Mouse (Mus musculus) embryonic facial prominence, embryonic 14.5 days (tissue): ENCODE data around the gene Nol3. TPM values are rescaled to one million over a fixed set of nuclear protein-coding genes. Genes with fewer than 3 reads are reported as not detected.

ENCODE experiments used
- ATAC-seq: fragments of 200-750 bp; cut with Nextera tagmentation; 2 replicates; pipeline ENCODE4 v1.8.0; 2017; ENCODE audit warnings: low read depth, moderate number of reproducible peaks, moderate TSS enrichment
- DNase-seq: peaks from one replicate; pipeline ENCODE4 v3.0.0-alpha.2; 2015; ENCODE audit warnings: low spot score
- H3K27ac ChIP-seq: fragments of 300-500 bp; sonication (generic); replicated peaks from 2 replicates; pipeline ENCODE4 v1.5.1; 2014; ENCODE audit warnings: low read depth, mild to moderate bottlenecking, low read length, moderate library complexity
- H3K27me3 ChIP-seq: fragments of 300-500 bp; sonication (generic); replicated peaks from 2 replicates; pipeline ENCODE4 v1.6.1; 2014; ENCODE audit warnings: low read length; ENCODE audit not compliant: control insufficient read depth, insufficient read depth
- H3K36me3 ChIP-seq: fragments of 300-500 bp; sonication (generic); 2 replicates; pipeline ENCODE4 v1.6.1; 2014; ENCODE audit warnings: low read length, mixed read lengths; ENCODE audit not compliant: control insufficient read depth, insufficient read depth
- H3K4me1 ChIP-seq: fragments of 300-500 bp; sonication (generic); 2 replicates; pipeline ENCODE4 v1.6.1; 2014; ENCODE audit warnings: antibody characterized with exemption, low read length; ENCODE audit not compliant: control insufficient read depth, insufficient read depth
- H3K4me2 ChIP-seq: fragments of 300-500 bp; sonication (generic); 2 replicates; pipeline ENCODE4 v1.6.1; 2014; ENCODE audit warnings: low read depth, mild to moderate bottlenecking, low read length, moderate library complexity, mixed read lengths
- H3K4me3 ChIP-seq: fragments of 300-500 bp; sonication (generic); 2 replicates; pipeline ENCODE4 v1.5.1; 2014; ENCODE audit warnings: low read depth, mild to moderate bottlenecking, low read length
- H3K9ac ChIP-seq: fragments of 300-500 bp; sonication (generic); 2 replicates; pipeline ENCODE4 v1.6.1; 2014; ENCODE audit warnings: low read depth, mild to moderate bottlenecking, low read length, moderate library complexity, mixed read lengths
- H3K9me3 ChIP-seq: fragments of 300-500 bp; sonication (generic); 2 replicates; pipeline ENCODE4 v1.6.1; 2016; ENCODE audit warnings: low read length; ENCODE audit not compliant: control insufficient read depth
- WGBS: fragments of 180-500 bp; shearing (Covaris S2); extraction: QIAGEN DNeasy Blood & Tissue Kit; methylation state at CpG from one replicate; pipeline ENCODE4 v1.1.7; 2014; 5-methylcytosine and 5-hydroxymethylcytosine counted together
- polyA plus RNA-seq: library from polyadenylated mRNA; unstranded; fragments of >200 nt; fragmentation: Nextera tagmentation; extraction: Ambion mirVana; gene quantifications from 2 replicates; pipeline ENCODE4 v1.2.1, GENCODE M21; 2014

Nol3 gene
- polyA plus RNA-seq, 1 experiment from 2014 or later: 5.4 TPM

DNA sequence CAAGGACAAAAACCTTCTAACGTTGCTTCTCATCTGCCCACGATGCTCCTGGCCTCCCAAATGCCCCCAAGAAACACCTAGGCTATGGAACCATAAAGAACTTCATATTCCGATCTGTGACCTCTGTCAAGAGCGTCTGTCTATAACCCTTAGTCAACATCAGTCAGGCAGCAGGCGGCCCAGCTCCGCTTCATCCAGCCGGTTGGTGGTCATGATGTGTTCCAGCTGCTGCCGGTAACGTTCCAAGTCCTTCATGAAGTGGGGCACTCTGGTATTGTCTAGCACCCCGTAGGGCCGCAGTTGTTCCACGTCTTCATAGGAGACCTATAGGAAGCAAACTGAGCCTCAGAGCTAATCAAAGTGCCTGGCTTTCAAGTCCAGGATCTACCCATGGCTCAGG is 5.9 kb downstream of the Nol3 start:
- DNase-seq: no peak
- peaks cover 13% of the 10 kb centered on the region; the same call in 1 of the 2 replicates for H3K36me3 ChIP-seq
- H3K9ac ChIP-seq: no peak overlapping the region
- H3K9me3 ChIP-seq: no peaks in the 10 kb centered on the region
- H3K27ac ChIP-seq: no peak overlapping the region
- H3K4me2 ChIP-seq: no peak overlapping the region
- H3K27me3 ChIP-seq: peaks cover 34% of the 10 kb centered on the region
- peaks cover 9% of the 10 kb centered on the region for H3K4me1 ChIP-seq
- no peak overlapping the region for H3K4me3 ChIP-seq
- 82% methylated on average over 12 of the region's 12 CpGs for WGBS
- ATAC-seq: no peak

DNA sequence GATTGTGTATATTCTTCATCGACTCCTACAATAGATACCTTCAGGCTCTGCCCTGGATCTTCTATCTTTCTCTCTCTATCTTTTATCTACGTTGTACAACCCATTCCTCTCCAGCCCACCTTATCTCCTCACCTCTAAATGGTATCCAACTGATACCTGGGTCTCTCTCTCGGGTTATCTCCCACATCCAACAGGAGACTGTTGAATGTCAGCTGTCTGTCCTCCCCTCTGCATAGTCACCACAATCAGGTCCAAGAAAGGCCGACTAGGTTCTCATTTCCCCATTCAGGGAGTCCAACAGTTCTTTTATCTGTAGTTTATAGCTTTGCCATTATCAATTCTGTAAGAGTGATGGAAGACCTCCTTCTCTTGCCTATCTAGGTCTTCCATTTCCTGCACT is 6.3 kb downstream of the Nol3 start:
- Histone ChIP-seq H3K4me3 (no peak overlapping the region), H3K27ac (no peak overlapping the region), H3K27me3 (peaks cover 30% of the 10 kb centered on the region), H3K4me1 (peaks cover 8% of the 10 kb centered on the region), H3K4me2 (no peak overlapping the region), H3K36me3 (peaks cover 13% of the 10 kb centered on the region; the same call in 1 of the 2 replicates), H3K9ac (no peak overlapping the region), H3K9me3 (no peaks in the 10 kb centered on the region)
- ATAC-seq (no peak), DNase-seq (no peak)
- WGBS: 94% methylated on average over 4 of the region's 4 CpGs

DNA sequence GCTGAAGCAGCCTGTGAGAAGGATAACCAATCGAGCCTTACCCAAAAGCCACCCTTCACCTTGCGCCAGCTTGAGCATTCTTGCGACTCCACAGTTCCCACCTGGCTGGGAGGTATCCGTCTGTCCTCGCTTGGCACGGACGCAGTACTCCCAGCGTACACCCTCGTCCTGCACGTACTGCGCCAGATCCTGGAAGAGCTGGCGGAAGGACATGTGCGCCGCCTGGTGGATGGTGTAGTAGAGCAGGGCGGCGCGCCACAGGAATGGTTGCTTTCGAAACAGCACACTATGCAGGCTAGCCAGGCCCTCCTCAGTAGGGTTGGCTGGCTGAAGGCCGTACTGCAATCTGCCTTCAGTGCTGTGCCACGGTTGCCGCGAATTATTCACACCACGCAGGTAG is 7.1 kb downstream of the Nol3 start:
- WGBS: 29% methylated on average over 23 of the region's 23 CpGs
- H3K27me3 ChIP-seq: peaks cover 21% of the 10 kb centered on the region
- ATAC-seq: peak; percentile 58
- peak; percentile 37 for DNase-seq
- 0 out of 2 replicates have a peak overlapping the region, but pooled peaks have one; percentile 4 for H3K9ac ChIP-seq
- H3K4me1 ChIP-seq: peaks cover 8% of the 10 kb centered on the region
- H3K36me3 ChIP-seq: peaks cover 13% of the 10 kb centered on the region; the same call in 1 of the 2 replicates
- no peaks in the 10 kb centered on the region for H3K9me3 ChIP-seq
- no peak overlapping the region for H3K4me2 ChIP-seq
- H3K4me3 ChIP-seq: no peak overlapping the region
- no peak overlapping the region for H3K27ac ChIP-seq

DNA sequence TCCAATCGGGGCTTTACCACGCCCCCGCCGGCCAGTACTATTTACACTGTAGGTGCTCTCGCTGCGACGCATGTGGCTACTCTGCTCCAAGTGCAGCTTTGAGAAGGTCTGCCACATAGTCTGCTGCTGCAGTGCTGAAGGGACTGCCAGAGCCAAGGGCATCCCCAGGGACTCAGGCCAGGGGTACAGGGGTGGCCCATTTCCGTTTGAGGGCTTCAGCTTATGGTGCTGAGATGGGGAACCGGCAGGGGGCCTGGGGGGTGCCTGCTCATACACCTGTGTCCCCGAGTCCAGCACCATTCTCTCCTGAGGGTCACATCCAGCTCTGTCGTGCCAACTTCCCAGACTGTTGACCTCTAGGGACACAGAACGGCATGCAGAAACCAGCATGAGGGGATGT is 9.6 kb downstream of the Nol3 start:
- 52% methylated on average over 12 of the region's 12 CpGs for WGBS
- H3K9me3 ChIP-seq: no peaks in the 10 kb centered on the region
- ATAC-seq: no peak
- peaks cover 8% of the 10 kb centered on the region for H3K27me3 ChIP-seq
- H3K4me3 ChIP-seq: no peak overlapping the region
- no peak overlapping the region for H3K4me2 ChIP-seq
- H3K4me1 ChIP-seq: peaks cover 6% of the 10 kb centered on the region; the same call in 1 of the 2 replicates
- H3K36me3 ChIP-seq: peaks cover 13% of the 10 kb centered on the region; the same call in 1 of the 2 replicates
- no peak overlapping the region for H3K27ac ChIP-seq
- DNase-seq: no peak
- H3K9ac ChIP-seq: no peak overlapping the region

DNA sequence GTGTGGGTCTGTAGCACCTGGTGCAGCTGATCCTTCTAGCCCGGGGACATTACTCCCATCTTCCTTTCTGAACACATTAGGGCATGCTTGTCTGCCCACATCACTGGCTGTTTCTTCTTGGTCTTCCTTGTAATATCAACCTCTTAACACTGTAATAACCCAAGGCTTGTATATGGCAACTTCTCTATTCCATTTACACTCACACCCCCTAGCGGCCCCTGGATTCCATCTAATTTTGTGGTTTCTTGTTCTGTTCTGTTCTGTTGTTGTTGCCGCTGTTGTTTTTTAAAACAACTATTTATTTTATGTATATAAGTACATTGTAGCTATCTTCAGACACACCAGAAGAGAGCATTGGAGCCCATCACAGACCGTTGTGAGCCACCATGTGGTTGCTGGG is 11.0 kb downstream of the Nol3 start:
- Histone ChIP-seq H3K4me2 (no peak overlapping the region), H3K9me3 (no peaks in the 10 kb centered on the region), H3K27ac (no peak overlapping the region), H3K27me3 (peaks cover 11% of the 10 kb centered on the region), H3K36me3 (peaks cover 13% of the 10 kb centered on the region; the same call in 1 of the 2 replicates), H3K4me1 (peaks cover 9% of the 10 kb centered on the region; the same call in 1 of the 2 replicates), H3K9ac (no peak overlapping the region), H3K4me3 (no peak overlapping the region)
- DNase-seq: no peak
- WGBS: 85% methylated on average over 4 of the region's 4 CpGs
- ATAC-seq: no peak

DNA sequence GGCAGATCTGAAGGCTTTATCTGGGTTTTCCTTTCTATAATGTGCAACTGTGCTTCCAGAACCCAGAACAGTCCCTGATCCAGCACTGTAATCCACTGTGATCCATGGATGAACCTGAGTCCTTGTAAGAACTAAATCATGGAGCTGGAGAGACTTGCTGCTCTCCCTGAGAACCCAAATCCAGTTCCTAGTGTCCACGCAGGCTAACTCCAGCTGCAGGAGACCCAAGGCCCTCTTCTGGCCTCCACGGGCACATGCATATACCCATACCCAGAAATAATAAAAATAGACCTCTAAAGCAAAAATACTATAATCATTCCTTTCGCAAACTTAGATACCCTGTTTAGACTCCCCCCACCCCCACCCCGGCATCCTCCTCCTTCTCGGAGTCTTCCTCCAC is 12.3 kb downstream of the Nol3 start:
- Histone ChIP-seq H3K4me3 (peak overlapping the region; percentile 57; the same call in 1 of the 2 replicates), H3K36me3 (0 out of 2 replicates have a peak, but pooled peaks cover 8% of the 10 kb centered on the region), H3K9me3 (no peaks in the 10 kb centered on the region), H3K4me1 (peaks cover 9% of the 10 kb centered on the region; the same call in 1 of the 2 replicates), H3K27me3 (peaks cover 11% of the 10 kb centered on the region), H3K4me2 (peak overlapping the region; percentile 64), H3K9ac (no peak overlapping the region; the same call in 1 of the 2 replicates), H3K27ac (no peak overlapping the region)
- 93% methylated on average over 5 of the region's 5 CpGs for WGBS
- ATAC-seq: no peak
- DNase-seq: no peak

DNA sequence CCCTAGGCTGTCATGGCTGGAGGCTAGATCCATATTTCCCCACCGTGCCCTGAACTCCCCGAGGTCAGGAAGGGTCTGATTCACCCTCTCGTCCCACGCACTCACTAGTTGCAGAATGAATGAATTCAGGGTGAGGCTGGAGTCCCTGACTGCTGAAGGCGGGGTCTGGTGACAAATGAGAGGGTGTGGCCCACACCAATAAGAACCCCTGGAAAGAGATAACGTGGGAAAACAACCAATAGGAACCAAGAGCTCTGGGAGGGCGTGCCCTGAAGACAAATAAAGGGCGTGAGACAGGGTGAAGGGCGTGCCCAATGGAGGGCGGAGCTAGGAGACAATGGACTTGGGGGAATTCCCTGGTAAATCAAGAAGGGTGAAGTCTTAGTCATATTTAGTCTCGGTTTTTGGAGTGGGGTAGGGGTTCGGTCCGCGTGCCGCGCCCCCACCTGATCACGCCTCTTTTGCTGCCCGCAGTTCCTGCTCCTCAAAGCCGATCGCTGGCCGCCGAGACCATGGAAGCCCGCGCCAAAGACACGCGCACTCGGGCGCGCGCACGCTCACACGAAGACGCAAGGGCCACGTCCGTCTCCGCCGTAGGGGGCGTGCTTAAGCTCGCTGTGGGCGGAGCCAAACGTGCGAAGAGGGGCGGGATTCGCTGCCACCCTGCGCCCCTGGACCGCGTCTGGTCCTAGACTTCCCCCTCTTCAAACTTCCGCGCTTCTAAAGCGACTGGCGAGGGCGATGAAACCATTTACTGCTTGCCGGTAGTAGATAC is 13.2 kb downstream of the Nol3 start:
- peak; percentile 98 for DNase-seq
- under 1% methylated on average over 30 of the region's 53 CpGs for WGBS
- Histone ChIP-seq H3K36me3 (0 out of 2 replicates have a peak, but pooled peaks cover 6% of the 10 kb centered on the region), H3K27ac (peak overlapping the region; percentile 76), H3K4me1 (peaks cover 9% of the 10 kb centered on the region; the same call in 1 of the 2 replicates), H3K9ac (peak overlapping the region; percentile 68), H3K9me3 (no peaks in the 10 kb centered on the region), H3K27me3 (peaks cover 11% of the 10 kb centered on the region), H3K4me2 (peak overlapping the region; percentile 64), H3K4me3 (peak overlapping the region; percentile 57)
- ATAC-seq: peak; percentile 94

DNA sequence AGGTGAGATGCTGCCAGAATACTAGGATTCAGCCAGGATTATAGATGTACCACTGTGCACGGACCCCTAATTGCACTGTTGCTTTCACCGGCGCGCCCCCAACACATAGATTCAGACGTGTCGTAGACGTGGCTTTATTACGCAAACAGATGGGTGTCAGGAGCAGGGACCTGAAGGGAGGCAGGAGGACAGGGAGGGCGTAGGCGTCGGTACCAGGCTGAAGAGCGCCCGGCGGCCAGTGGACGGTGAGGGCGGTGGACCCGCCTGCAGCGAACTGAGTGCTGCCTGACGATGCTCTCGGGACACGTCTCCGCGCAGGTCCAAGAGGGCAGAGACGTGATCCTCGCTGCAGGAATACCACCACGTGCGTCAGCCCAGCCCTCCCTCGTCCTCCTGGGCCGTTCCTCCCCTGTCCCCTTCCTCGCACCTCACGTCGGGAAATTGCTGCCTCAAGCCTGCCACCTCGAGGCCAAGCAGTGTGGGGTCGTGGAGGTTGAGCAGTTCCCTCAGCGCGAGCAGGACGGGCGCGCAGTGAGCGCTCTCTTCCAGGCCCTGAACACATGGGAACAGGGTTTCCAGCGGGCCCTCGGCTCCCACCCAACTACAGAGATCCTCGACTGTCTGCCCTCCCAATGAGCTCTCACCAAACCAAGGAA is 14.0 kb downstream of the Nol3 start, which contains the start of gene 4931428F04Rik:
Gene 4931428F04Rik (minus strand): TSS at position 60 of the 656 bp plus-strand sequence.
- peak; percentile 51 for DNase-seq
- H3K4me3 ChIP-seq: peak within 1 kb of the TSS; percentile 57
- H3K4me2 ChIP-seq: peak within 1 kb of the TSS; percentile 64
- H3K27ac ChIP-seq: peak within 1 kb of the TSS; percentile 76
- H3K27me3 ChIP-seq: peaks cover 11% of the 10 kb centered on the region
- H3K4me1 ChIP-seq: peaks cover 9% of the 10 kb centered on the region; the same call in 1 of the 2 replicates
- ATAC-seq: peak; percentile 17; the same call in 1 of the 2 replicates
- H3K9ac ChIP-seq: peak within 1 kb of the TSS; percentile 68
- 0 out of 2 replicates have a peak, but pooled peaks cover 6% of the 10 kb centered on the region for H3K36me3 ChIP-seq
- WGBS: 2% methylated on average over 24 of the region's 43 CpGs
- no peaks in the 10 kb centered on the region for H3K9me3 ChIP-seq
